Mouse (Mus musculus) embryonic facial prominence, embryonic 10.5 days (tissue): ENCODE data around the gene Tmem247. TPM values are rescaled to one million over a fixed set of nuclear protein-coding genes. Genes with fewer than 3 reads are reported as not detected.

Experiments used
- DNase-seq: peaks from one replicate; pipeline ENCODE4 v3.0.0-alpha.2; 2017; ENCODE audit warnings: low spot score
- H3K27ac ChIP-seq: fragments of 300-500 bp; sonication (generic); replicated peaks from 2 replicates; pipeline ENCODE4 v1.5.1; 2016; ENCODE audit warnings: mild to moderate bottlenecking
- H3K27me3 ChIP-seq: fragments of 300-500 bp; sonication (generic); replicated peaks from 2 replicates; pipeline ENCODE4 v1.6.1; 2016; ENCODE audit warnings: low read depth, mild to moderate bottlenecking; ENCODE audit not compliant: poor library complexity, severe bottlenecking
- H3K36me3 ChIP-seq: fragments of 300-500 bp; sonication (generic); replicated peaks from 2 replicates; pipeline ENCODE4 v1.6.1; 2016; ENCODE audit warnings: mild to moderate bottlenecking, moderate library complexity
- H3K4me1 ChIP-seq: fragments of 300-500 bp; sonication (generic); 2 replicates; pipeline ENCODE4 v1.6.1; 2016
- H3K4me3 ChIP-seq: fragments of 300-500 bp; sonication (generic); 2 replicates; pipeline ENCODE4 v1.5.1; 2016; ENCODE audit warnings: mild to moderate bottlenecking, moderate library complexity
- H3K9me3 ChIP-seq: fragments of 300-500 bp; sonication (generic); 2 replicates; pipeline ENCODE4 v1.6.1; 2016; ENCODE audit warnings: mild to moderate bottlenecking
- WGBS: fragments of 180-500 bp; shearing (Covaris S2); methylation state at CpG from one replicate; pipeline ENCODE4 v1.1.7; 2016; 5-methylcytosine and 5-hydroxymethylcytosine counted together
- polyA plus RNA-seq: library from polyadenylated mRNA; unstranded; fragments of >200 nt; fragmentation: Nextera tagmentation; extraction: Ambion mirVana; gene quantifications from 2 replicates; pipeline ENCODE4 v1.2.1, GENCODE M21; 2016

Gene Tmem247
- not detected in 2 replicates for polyA plus RNA-seq

- Histone ChIP-seq H3K4me3 (no peak within 1 kb of the TSS), H3K4me1 (no peaks in the 10 kb centered on the region), H3K36me3 (no peaks in the 10 kb centered on the region), H3K9me3 (no peaks in the 10 kb centered on the region), H3K27me3 (no peaks in the 10 kb centered on the region), H3K27ac (no peak within 1 kb of the TSS)
- 89% methylated on average over 10 of the region's 10 CpGs for WGBS
- no peak for DNase-seq
These were observed at the start of gene Tmem247 for GRCm38 (mm10) chr17:86917048-86917447. TSS of gene Tmem247 (plus strand) at chr17:86917348.

- Histone ChIP-seq H3K4me3 (no peak overlapping the region), H3K9me3 (no peaks in the 10 kb centered on the region), H3K36me3 (no peaks in the 10 kb centered on the region), H3K27ac (no peak overlapping the region), H3K4me1 (peaks cover 7% of the 10 kb centered on the region; the same call in 1 of the 2 replicates), H3K27me3 (no peaks in the 10 kb centered on the region)
- DNase-seq, result no peak
- 82% methylated on average over 8 of the region's 8 CpGs for WGBS
These were observed 46.6 kb upstream of the Tmem247 start for GRCm38 (mm10) chr17:86870586-86870985.

GRCm38 (mm10) chr17:86872643-86873042 lies 44.5 kb upstream of the Tmem247 start:
- no peak for DNase-seq
- no peaks in the 10 kb centered on the region for H3K27me3 ChIP-seq
- H3K4me1 ChIP-seq, result peaks cover 7% of the 10 kb centered on the region; the same call in 1 of the 2 replicates
- 58% methylated on average over 6 of the region's 6 CpGs for WGBS
- H3K9me3 ChIP-seq, result no peaks in the 10 kb centered on the region
- no peak overlapping the region for H3K27ac ChIP-seq
- no peaks in the 10 kb centered on the region for H3K36me3 ChIP-seq
- H3K4me3 ChIP-seq, result no peak overlapping the region

- DNase-seq, result no peak
- 91% methylated on average over 9 of the region's 9 CpGs for WGBS
- no peaks in the 10 kb centered on the region for H3K27me3 ChIP-seq
- H3K9me3 ChIP-seq, result no peaks in the 10 kb centered on the region
- H3K4me3 ChIP-seq, result no peak overlapping the region
- H3K27ac ChIP-seq, result no peak overlapping the region
- peaks cover 4% of the 10 kb centered on the region; the same call in 1 of the 2 replicates for H3K4me1 ChIP-seq
- H3K36me3 ChIP-seq, result no peaks in the 10 kb centered on the region
These were observed 40.2 kb upstream of the Tmem247 start for GRCm38 (mm10) chr17:86876940-86877339.

- WGBS, result 87% methylated on average over 2 of the region's 2 CpGs
- no peak overlapping the region for H3K27ac ChIP-seq
- no peaks in the 10 kb centered on the region for H3K27me3 ChIP-seq
- no peaks in the 10 kb centered on the region for H3K4me1 ChIP-seq
- no peak for DNase-seq
- no peaks in the 10 kb centered on the region for H3K9me3 ChIP-seq
- no peaks in the 10 kb centered on the region for H3K36me3 ChIP-seq
- H3K4me3 ChIP-seq, result no peak overlapping the region
These were observed 39.4 kb upstream of the Tmem247 start for GRCm38 (mm10) chr17:86877747-86878146.

- H3K4me1 ChIP-seq, result no peaks in the 10 kb centered on the region
- 88% methylated on average over 10 of the region's 10 CpGs for WGBS
- DNase-seq, result no peak
These were observed 37.1 kb upstream of the Tmem247 start for GRCm38 (mm10) chr17:86880056-86880455.

GRCm38 (mm10) chr17:86880461-86881044 lies 36.6 kb upstream of the Tmem247 start:
- Histone ChIP-seq H3K4me1 (no peaks in the 10 kb centered on the region), H3K4me3 (no peak overlapping the region), H3K27me3 (no peaks in the 10 kb centered on the region), H3K9me3 (no peaks in the 10 kb centered on the region), H3K27ac (no peak overlapping the region), H3K36me3 (no peaks in the 10 kb centered on the region)
- WGBS, result 92% methylated on average over 4 of the region's 4 CpGs
- DNase-seq, result no peak

More at GRCm38 (mm10) chr17:86880056-86880455, 37.1 kb upstream of the Tmem247 start:
- H3K27me3 ChIP-seq, result no peaks in the 10 kb centered on the region
- no peaks in the 10 kb centered on the region for H3K36me3 ChIP-seq
- no peaks in the 10 kb centered on the region for H3K9me3 ChIP-seq
- no peak overlapping the region for H3K27ac ChIP-seq
- no peak overlapping the region for H3K4me3 ChIP-seq

GRCm38 (mm10) chr17:86895191-86895590 lies 22.0 kb upstream of the Tmem247 start:
- DNase-seq, result peak; percentile 5
- Histone ChIP-seq H3K27me3 (no peaks in the 10 kb centered on the region), H3K4me3 (no peak overlapping the region), H3K36me3 (no peaks in the 10 kb centered on the region), H3K27ac (no peak overlapping the region), H3K9me3 (no peaks in the 10 kb centered on the region), H3K4me1 (no peaks in the 10 kb centered on the region)
- 89% methylated on average over 4 of the region's 4 CpGs for WGBS

- no peaks in the 10 kb centered on the region for H3K4me1 ChIP-seq
- H3K36me3 ChIP-seq, result no peaks in the 10 kb centered on the region
- no peak overlapping the region for H3K4me3 ChIP-seq
- 94% methylated on average over 6 of the region's 6 CpGs for WGBS
- no peaks in the 10 kb centered on the region for H3K9me3 ChIP-seq
- H3K27ac ChIP-seq, result no peak overlapping the region
- no peaks in the 10 kb centered on the region for H3K27me3 ChIP-seq
- peak; percentile 3 for DNase-seq
These were observed 19.5 kb upstream of the Tmem247 start for GRCm38 (mm10) chr17:86897486-86898165.

GRCm38 (mm10) chr17:86899821-86900220 lies 17.3 kb upstream of the Tmem247 start:
- Histone ChIP-seq H3K9me3 (no peaks in the 10 kb centered on the region), H3K36me3 (no peaks in the 10 kb centered on the region), H3K4me3 (no peak overlapping the region), H3K27me3 (peaks cover 9% of the 10 kb centered on the region), H3K4me1 (peaks cover 10% of the 10 kb centered on the region), H3K27ac (no peak overlapping the region)
- peak; percentile 1 for DNase-seq
- WGBS, result 85% methylated on average over 5 of the region's 5 CpGs

GRCm38 (mm10) chr17:86900564-86900963 lies 16.6 kb upstream of the Tmem247 start:
- peak; percentile 2 for DNase-seq
- H3K9me3 ChIP-seq, result no peaks in the 10 kb centered on the region
- H3K27ac ChIP-seq, result no peak overlapping the region
- peaks cover 17% of the 10 kb centered on the region for H3K4me1 ChIP-seq
- H3K4me3 ChIP-seq, result no peak overlapping the region
- peaks cover 11% of the 10 kb centered on the region for H3K27me3 ChIP-seq
- H3K36me3 ChIP-seq, result no peaks in the 10 kb centered on the region
- 81% methylated on average over 5 of the region's 5 CpGs for WGBS

GRCm38 (mm10) chr17:86902399-86903067 lies 14.6 kb upstream of the Tmem247 start:
- H3K27ac ChIP-seq, result no peak overlapping the region
- DNase-seq, result peak; percentile 4

More at GRCm38 (mm10) chr17:86902399-86903067, 14.6 kb upstream of the Tmem247 start:
- peaks cover 20% of the 10 kb centered on the region for H3K27me3 ChIP-seq
- WGBS, result 90% methylated on average over 14 of the region's 14 CpGs
- H3K4me1 ChIP-seq, result peaks cover 22% of the 10 kb centered on the region
- H3K36me3 ChIP-seq, result no peaks in the 10 kb centered on the region
- no peak overlapping the region for H3K4me3 ChIP-seq
- no peaks in the 10 kb centered on the region for H3K9me3 ChIP-seq
